ENCODE assay signal across 25 mouse cellular contexts in genomic region chr7:100961146-100961545, GRCm38 (mm10). TPM values are rescaled to one million over a fixed set of nuclear protein-coding genes. Genes with fewer than 3 reads are reported as not detected.
A peak's percentile ranks its signal among the peaks of the same experiment; 100 is the strongest.
DNase-seq lines count a peak whose midpoint lies in the region; ATAC-seq and TF ChIP-seq lines count a peak whose summit lies in the region.
"Had no signal": no experiment of that assay in that cellular context is flagged by ENCODE, and none has a peak within 500 bp of the region (broad histone marks: within the 10 kb centered on the region; RNA-seq: fewer than 3 reads in every experiment).

No protein-coding gene starts in this region.

- H3K4me1 ChIP-seq in liver, embryonic 16.5 days (ENCODE audit: control insufficient read depth, low read depth, low read length), result no peaks in the 10 kb centered on the region
- H3K4me1 ChIP-seq in liver, embryonic 12.5 days, result peaks cover 4% of the 10 kb centered on the region
- no peaks in the 10 kb centered on the region for H3K4me1 ChIP-seq in brown adipose tissue, adult 24 weeks (ENCODE audit: control insufficient read depth, insufficient read depth, insufficient read length, low read length)
- H3K4me1 ChIP-seq in megakaryocyte, embryonic 14.5 days, result peaks cover 27% of the 10 kb centered on the region
- 0 out of 2 replicates have a peak, but pooled peaks cover 2% of the 10 kb centered on the region for H3K4me1 ChIP-seq in kidney, embryonic 16.5 days (ENCODE audit: insufficient read depth, low read length)
- H3K4me1 ChIP-seq: forebrain, embryonic 15.5 days; hindbrain, embryonic 15.5 days had no signal

- DNase-seq in gastrocnemius, adult 2 months, result peak; percentile 66
- DNase-seq in gastrocnemius, adult 8-10 months (ENCODE audit: low spot score in 2 of 2), result no peak
- DNase-seq in yolk sac, embryonic 10.5 days (ENCODE audit: low spot score), result no peak
- DNase-seq: adrenal gland, postnatal 36 days; cerebellum, adult 9-11 months; kidney, postnatal 10 days; left cerebral cortex, postnatal 4 days; retina, postnatal 1 day; right cerebral cortex, postnatal 4 days; thymus, adult 18-20 months had no signal

- no peaks in the 10 kb centered on the region for H3K27me3 ChIP-seq in liver, embryonic 16.5 days (ENCODE audit: control insufficient read depth, insufficient read depth, low read depth, low read length)
- 0 out of 2 replicates have a peak, but pooled peaks cover 12% of the 10 kb centered on the region for H3K27me3 ChIP-seq in liver, embryonic 12.5 days (replicated peaks)
- peaks cover 65% of the 10 kb centered on the region for H3K27me3 ChIP-seq in megakaryocyte, embryonic 14.5 days (replicated peaks)
- H3K27me3 ChIP-seq in kidney, embryonic 16.5 days (ENCODE audit: insufficient read depth, low read length), result no peaks in the 10 kb centered on the region
- H3K27me3 ChIP-seq: embryonic facial prominence, embryonic 13.5 days; forebrain, embryonic 15.5 days; hindbrain, embryonic 15.5 days; intestine, embryonic 15.5 days had no signal

- H3K9ac ChIP-seq in liver, embryonic 16.5 days (ENCODE audit: low read depth, low read length), result no peak overlapping the region
- H3K9ac ChIP-seq in liver, embryonic 12.5 days, result no peak overlapping the region
- no peak overlapping the region for H3K9ac ChIP-seq in kidney, embryonic 16.5 days (replicated peaks; ENCODE audit: low read length)
- H3K9ac ChIP-seq: embryonic facial prominence, embryonic 13.5 days; forebrain, embryonic 15.5 days; heart, embryonic 13.5 days; hindbrain, embryonic 15.5 days; intestine, embryonic 15.5 days; liver, embryonic 14.5 days had no signal

- H3K27ac ChIP-seq in gastrocnemius, adult 2 months, result peak overlapping the region; percentile 57
- H3K27ac ChIP-seq in liver, embryonic 16.5 days (ENCODE audit: low read length), result no peak overlapping the region
- no peak overlapping the region for H3K27ac ChIP-seq in liver, embryonic 12.5 days
- H3K27ac ChIP-seq in brown adipose tissue, adult 24 weeks (replicated peaks; ENCODE audit: low read depth, low read length), result peak overlapping the region; percentile 94
- H3K27ac ChIP-seq in kidney, embryonic 16.5 days (ENCODE audit: low read length), result no peak overlapping the region
- H3K27ac ChIP-seq: embryonic facial prominence, embryonic 13.5 days; forebrain, embryonic 15.5 days; heart, embryonic 13.5 days; hindbrain, embryonic 15.5 days; intestine, embryonic 15.5 days; layer of hippocampus, adult 2 months; liver, embryonic 14.5 days; midbrain, embryonic 10.5 days had no signal

- 27% methylated on average over 7 of the region's 7 CpGs for WGBS in liver, embryonic 16.5 days (ENCODE audit: insufficient replicate concordance)
- 26% methylated on average over 7 of the region's 7 CpGs for WGBS in liver, embryonic 12.5 days (ENCODE audit: insufficient replicate concordance)
- 78% methylated on average over 7 of the region's 7 CpGs for WGBS in kidney, embryonic 16.5 days

- H3K9me3 ChIP-seq in liver, embryonic 16.5 days (replicated peaks; ENCODE audit: control insufficient read depth, low read length), result no peaks in the 10 kb centered on the region
- no peaks in the 10 kb centered on the region for H3K9me3 ChIP-seq in liver, embryonic 12.5 days (replicated peaks)
- peaks cover 6% of the 10 kb centered on the region for H3K9me3 ChIP-seq in megakaryocyte, embryonic 14.5 days
- H3K9me3 ChIP-seq in kidney, embryonic 16.5 days (ENCODE audit: low read length), result no peaks in the 10 kb centered on the region
- H3K9me3 ChIP-seq: embryonic facial prominence, embryonic 13.5 days; forebrain, embryonic 15.5 days; heart, embryonic 13.5 days; hindbrain, embryonic 15.5 days; intestine, embryonic 15.5 days; midbrain, embryonic 10.5 days had no signal

- ATAC-seq in liver, embryonic 16.5 days (ENCODE audit: low read depth), result no peak; the same call in 1 of the 2 replicates
- no peak for ATAC-seq in liver, embryonic 12.5 days
- ATAC-seq in kidney, embryonic 16.5 days (ENCODE audit: low FRiP score, low TSS enrichment), result no peak
- ATAC-seq: forebrain, embryonic 15.5 days; intestine, embryonic 15.5 days; lung, postnatal 0 days had no signal

- peak overlapping the region; percentile 28 for H3K4me3 ChIP-seq in gastrocnemius, adult 2 months
- no peak overlapping the region for H3K4me3 ChIP-seq in liver, embryonic 16.5 days (ENCODE audit: low read depth, low read length)
- H3K4me3 ChIP-seq in liver, embryonic 12.5 days, result no peak overlapping the region
- H3K4me3 ChIP-seq in brown adipose tissue, adult 24 weeks (ENCODE audit: insufficient read depth, low read depth, low read length), result peak overlapping the region; percentile 37
- H3K4me3 ChIP-seq in megakaryocyte, embryonic 14.5 days (replicated peaks), result peak overlapping the region; percentile 79
- H3K4me3 ChIP-seq in kidney, embryonic 16.5 days (ENCODE audit: low read length), result no peak overlapping the region
- H3K4me3 ChIP-seq: embryonic facial prominence, embryonic 13.5 days; forebrain, embryonic 15.5 days; heart, embryonic 13.5 days; hindbrain, embryonic 15.5 days; intestine, embryonic 15.5 days; layer of hippocampus, adult 2 months; midbrain, embryonic 10.5 days had no signal

- H3K4me2 ChIP-seq in liver, embryonic 16.5 days (ENCODE audit: low read depth, low read length), result 0 out of 2 replicates have a peak overlapping the region, but pooled peaks have one; percentile 6
- no peak overlapping the region for H3K4me2 ChIP-seq in liver, embryonic 12.5 days
- H3K4me2 ChIP-seq in kidney, embryonic 16.5 days (replicated peaks; ENCODE audit: low read depth, low read length), result no peak overlapping the region
- H3K4me2 ChIP-seq: embryonic facial prominence, embryonic 13.5 days; forebrain, embryonic 15.5 days; heart, embryonic 13.5 days; hindbrain, embryonic 15.5 days; intestine, embryonic 15.5 days had no signal

- no peaks in the 10 kb centered on the region for H3K36me3 ChIP-seq in liver, embryonic 16.5 days (ENCODE audit: control insufficient read depth, insufficient read depth)
- H3K36me3 ChIP-seq in liver, embryonic 12.5 days, result no peaks in the 10 kb centered on the region
- H3K36me3 ChIP-seq in megakaryocyte, embryonic 14.5 days (replicated peaks; ENCODE audit: low read length), result no peaks in the 10 kb centered on the region
- H3K36me3 ChIP-seq in kidney, embryonic 16.5 days (ENCODE audit: insufficient read depth, low read length), result no peaks in the 10 kb centered on the region
- H3K36me3 ChIP-seq: embryonic facial prominence, embryonic 13.5 days; forebrain, embryonic 15.5 days; heart, embryonic 13.5 days; hindbrain, embryonic 15.5 days; intestine, embryonic 15.5 days; midbrain, embryonic 10.5 days had no signal

- intact Hi-C loops in gastrocnemius, adult 2 months (cut with DNase I), result no loop called here

- TF ChIP-seq CTCF in gastrocnemius, adult 2 months (IDR thresholded peaks at IDR 0.05), result no peak

RNA-seq across cellular contexts. Expression of gene P2ry6, which starts 13.3 kb away (rescaled TPM):
- total RNA-seq in gastrocnemius, adult 2 months (2021), result 1 to 10 TPM in 1 of 2 experiments, under 1 TPM in 1; 0.82 to 1.4 TPM
- 1 to 10 TPM in 2 of 4 experiments, under 1 TPM in 2; 0.53 to 1.2 (median 0.94) TPM for total RNA-seq in gastrocnemius, adult 8-10 months (2022)
- polyA plus RNA-seq in liver, embryonic 16.5 days (2015; fragmentation: Nextera tagmentation; extraction: Ambion mirVana), result 4.9 and 6.3 TPM in 2 replicates
- polyA plus RNA-seq in liver, embryonic 12.5 days (2016; fragmentation: Nextera tagmentation; extraction: Ambion mirVana), result 3.4 and 3.6 TPM in 2 replicates
- polyA plus RNA-seq in brown adipose tissue, adult 24 weeks (2012; ENCODE audit: insufficient read depth, insufficient read length, missing spikeins), result 3.7 and 4.5 TPM in 2 replicates
- 7.0 and 20.0 TPM in 2 replicates for polyA plus RNA-seq in megakaryocyte, embryonic 14.5 days (2012; ENCODE audit: insufficient read depth, low replicate concordance)
- polyA plus RNA-seq in kidney, embryonic 16.5 days (2015; fragmentation: Nextera tagmentation; extraction: Ambion mirVana), result 4.8 and 5.2 TPM in 2 replicates
- total RNA-seq: MEL had no signal

RNA-seq across cellular contexts. Expression of gene Arhgef17, which starts 29.2 kb away (rescaled TPM):
- 10 to 100 TPM; 20.9 to 33.3 TPM for total RNA-seq in gastrocnemius, adult 2 months (2021)
- total RNA-seq in gastrocnemius, adult 8-10 months (2022), result 10 to 100 TPM; 33.5 to 44.3 (median 38.1) TPM
- 0.57 and 0.87 TPM in 2 replicates for polyA plus RNA-seq in liver, embryonic 16.5 days (2015; fragmentation: Nextera tagmentation; extraction: Ambion mirVana)
- polyA plus RNA-seq in liver, embryonic 12.5 days (2016; fragmentation: Nextera tagmentation; extraction: Ambion mirVana), result 1.7 and 2.2 TPM in 2 replicates
- 2.5 and 3.3 TPM in 2 replicates for polyA plus RNA-seq in brown adipose tissue, adult 24 weeks (2012; ENCODE audit: insufficient read depth, insufficient read length, missing spikeins)
- 1.3 TPM in 2 replicates for polyA plus RNA-seq in megakaryocyte, embryonic 14.5 days (2012; ENCODE audit: insufficient read depth, low replicate concordance)
- 10.7 and 10.8 TPM in 2 replicates for polyA plus RNA-seq in kidney, embryonic 16.5 days (2015; fragmentation: Nextera tagmentation; extraction: Ambion mirVana)

RNA-seq across cellular contexts. Expression of gene P2ry2, which starts 51.5 kb away (rescaled TPM):
- 10 to 100 TPM; 29.5 to 41.7 TPM for total RNA-seq in gastrocnemius, adult 2 months (2021)
- total RNA-seq in gastrocnemius, adult 8-10 months (2022), result 10 to 100 TPM; 25.4 to 36.1 (median 33.0) TPM
- 2.2 and 3.2 TPM in 2 replicates for polyA plus RNA-seq in liver, embryonic 16.5 days (2015; fragmentation: Nextera tagmentation; extraction: Ambion mirVana)
- 1.2 TPM in 2 replicates for polyA plus RNA-seq in liver, embryonic 12.5 days (2016; fragmentation: Nextera tagmentation; extraction: Ambion mirVana)
- polyA plus RNA-seq in brown adipose tissue, adult 24 weeks (2012; ENCODE audit: insufficient read depth, insufficient read length, missing spikeins), result 7.1 and 8.0 TPM in 2 replicates
- 2.4 TPM in 1 of 2 replicates, not detected in the other for polyA plus RNA-seq in megakaryocyte, embryonic 14.5 days (2012; ENCODE audit: insufficient read depth, low replicate concordance)
- polyA plus RNA-seq in kidney, embryonic 16.5 days (2015; fragmentation: Nextera tagmentation; extraction: Ambion mirVana), result 1.2 and 1.4 TPM in 2 replicates

Comparison
In these comparisons a context has a peak if more than half of its experiments do, and no peak if none do; other contexts are left out.
1. H3K27ac ChIP-seq: peak in gastrocnemius, adult 2 months (single experiment) and brown adipose tissue, adult 24 weeks (single experiment); none in liver, embryonic 16.5 days (single experiment), liver, embryonic 12.5 days (single experiment) and kidney, embryonic 16.5 days (single experiment).
2. H3K4me3 ChIP-seq: peak in gastrocnemius, adult 2 months (single experiment), brown adipose tissue, adult 24 weeks (single experiment) and megakaryocyte, embryonic 14.5 days (single experiment); none in liver, embryonic 16.5 days (single experiment), liver, embryonic 12.5 days (single experiment) and kidney, embryonic 16.5 days (single experiment).